8 mouse cellular contexts compared by ENCODE assay signal in the genomic region with DNA sequence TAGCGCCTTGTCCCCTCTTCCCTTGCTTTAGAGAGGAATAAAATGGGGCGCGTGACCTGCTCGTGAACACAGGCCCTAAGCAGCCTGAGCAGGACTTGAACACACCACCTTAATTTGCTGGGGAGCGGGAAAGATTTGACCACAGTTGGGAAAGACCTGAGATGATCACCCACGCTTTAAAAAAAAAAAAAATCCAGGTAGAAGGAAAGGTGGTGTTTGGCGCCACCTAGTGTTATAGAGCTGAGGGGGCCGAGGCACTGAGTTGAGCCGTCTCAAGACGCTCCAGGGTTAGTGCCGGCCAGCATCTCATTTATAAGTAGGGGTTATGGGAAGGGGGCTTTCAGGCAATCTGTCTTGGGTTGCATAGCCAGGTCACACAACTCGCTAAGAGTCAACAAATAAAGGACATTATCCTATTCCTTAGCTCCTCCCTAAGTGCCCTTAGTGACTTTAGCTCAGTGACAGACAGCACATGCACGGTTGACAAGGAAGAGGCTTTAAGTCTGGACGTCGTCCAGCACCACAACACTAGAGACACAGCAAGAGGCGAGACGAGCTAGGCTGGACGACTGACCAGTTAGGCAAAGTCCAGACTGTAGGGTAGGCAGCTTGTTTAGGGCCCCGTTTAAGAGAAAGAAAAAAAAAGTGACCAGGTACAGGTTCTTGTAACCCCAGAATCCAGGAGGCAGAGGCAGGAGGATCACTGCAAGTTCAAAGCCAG. TPM values are rescaled to one million over a fixed set of nuclear protein-coding genes. Genes with fewer than 3 reads are reported as not detected.
A peak's percentile ranks its signal among the peaks of the same experiment; 100 is the strongest.
DNase-seq lines count a peak whose midpoint lies in the region; ATAC-seq and TF ChIP-seq lines count a peak whose summit lies in the region.

No protein-coding gene starts in this region.

- DNase-seq in hindbrain, embryonic 10.5 days (ENCODE audit: low spot score), result peak; percentile 74
- DNase-seq in adrenal gland, postnatal 25 days, result peak; percentile 62
- DNase-seq in liver, adult 2 months (ENCODE audit: extremely low read depth, low read depth, low spot score), result peak; percentile 58
- peak; percentile 69 for DNase-seq in thymus, adult 2 months

- no peak overlapping the region; the same call in 1 of the 2 replicates for H3K27ac ChIP-seq in hindbrain, embryonic 10.5 days
- H3K27ac ChIP-seq in hindbrain, embryonic 12.5 days, result no peak overlapping the region
- no peak overlapping the region for H3K27ac ChIP-seq in embryonic facial prominence, embryonic 15.5 days (replicated peaks)
- H3K27ac ChIP-seq in intestine, embryonic 15.5 days, result no peak overlapping the region
- H3K27ac ChIP-seq in liver, adult 2 months (replicated peaks; ENCODE audit: insufficient read depth, low read depth, low read length), result no peak overlapping the region
- no peak overlapping the region for H3K27ac ChIP-seq in thymus, adult 2 months (ENCODE audit: control insufficient read depth, insufficient read depth, low read length)

- H3K4me3 ChIP-seq in hindbrain, embryonic 10.5 days, result no peak overlapping the region
- H3K4me3 ChIP-seq in hindbrain, embryonic 12.5 days, result no peak overlapping the region
- no peak overlapping the region for H3K4me3 ChIP-seq in embryonic facial prominence, embryonic 15.5 days (replicated peaks)
- H3K4me3 ChIP-seq in intestine, embryonic 15.5 days (replicated peaks), result no peak overlapping the region
- H3K4me3 ChIP-seq in liver, adult 2 months (ENCODE audit: insufficient read depth, low read depth, low read length), result no peak overlapping the region
- no peak overlapping the region for H3K4me3 ChIP-seq in thymus, adult 2 months (ENCODE audit: control insufficient read depth, insufficient read depth, low read length)

- WGBS in hindbrain, embryonic 10.5 days, result 20% methylated on average over 19 of the region's 19 CpGs
- WGBS in hindbrain, embryonic 12.5 days, result 16% methylated on average over 19 of the region's 19 CpGs
- WGBS in embryonic facial prominence, embryonic 15.5 days, result 12% methylated on average over 19 of the region's 19 CpGs
- WGBS in intestine, embryonic 15.5 days, result 14% methylated on average over 19 of the region's 19 CpGs
- WGBS in liver, adult 2 months, result 8% methylated on average over 19 of the region's 19 CpGs
- 25% methylated on average over 19 of the region's 19 CpGs for whole genome bisulfite sequencing in thymus, adult 2 months

- H3K4me2 ChIP-seq in hindbrain, embryonic 12.5 days (replicated peaks), result no peak overlapping the region; the same call in 1 of the 2 replicates
- H3K4me2 ChIP-seq in embryonic facial prominence, embryonic 15.5 days (replicated peaks), result peak overlapping the region; percentile 31; the same call in 1 of the 2 replicates
- peak overlapping the region; percentile 33; the same call in 1 of the 2 replicates for H3K4me2 ChIP-seq in intestine, embryonic 15.5 days (replicated peaks)

- peaks cover 46% of the 10 kb centered on the region for H3K4me1 ChIP-seq in hindbrain, embryonic 10.5 days (replicated peaks)
- peaks cover 13% of the 10 kb centered on the region for H3K4me1 ChIP-seq in hindbrain, embryonic 12.5 days
- peaks cover 20% of the 10 kb centered on the region for H3K4me1 ChIP-seq in embryonic facial prominence, embryonic 15.5 days
- H3K4me1 ChIP-seq in intestine, embryonic 15.5 days (replicated peaks), result no peaks in the 10 kb centered on the region
- peaks cover 12% of the 10 kb centered on the region for H3K4me1 ChIP-seq in liver, adult 2 months (ENCODE audit: control insufficient read depth, insufficient read depth, low read length)
- peaks cover 6% of the 10 kb centered on the region; the same call in 1 of the 2 replicates for H3K4me1 ChIP-seq in thymus, adult 2 months (replicated peaks; ENCODE audit: control insufficient read depth, insufficient read depth, low read length)

- H3K9ac ChIP-seq in hindbrain, embryonic 12.5 days, result no peak overlapping the region
- no peak overlapping the region for H3K9ac ChIP-seq in embryonic facial prominence, embryonic 15.5 days
- no peak overlapping the region; the same call in 1 of the 2 replicates for H3K9ac ChIP-seq in intestine, embryonic 15.5 days
- H3K9ac ChIP-seq in liver, adult 2 months (ENCODE audit: low read depth, low read length), result no peak overlapping the region

- no peaks in the 10 kb centered on the region for H3K9me3 ChIP-seq in hindbrain, embryonic 10.5 days
- no peaks in the 10 kb centered on the region for H3K9me3 ChIP-seq in hindbrain, embryonic 12.5 days (replicated peaks)
- no peaks in the 10 kb centered on the region for H3K9me3 ChIP-seq in embryonic facial prominence, embryonic 15.5 days (replicated peaks)
- H3K9me3 ChIP-seq in intestine, embryonic 15.5 days, result no peaks in the 10 kb centered on the region

- no peak for ATAC-seq in hindbrain, embryonic 12.5 days (ENCODE audit: low FRiP score)
- ATAC-seq in embryonic facial prominence, embryonic 15.5 days (ENCODE audit: insufficient number of reproducible peaks, low FRiP score, low TSS enrichment, low read depth), result no peak
- ATAC-seq in intestine, embryonic 15.5 days, result no peak
- 0 out of 2 replicates have a peak, but pooled peaks have one; percentile 21 for ATAC-seq in neutrophil, adult 5-6 weeks (ENCODE audit: extremely low read depth, insufficient number of reproducible peaks, low FRiP score, poor library complexity, severe bottlenecking)

- peaks cover under 1% of the 10 kb centered on the region; the same call in 1 of the 2 replicates for H3K79me2 ChIP-seq in liver, adult 2 months (ENCODE audit: control insufficient read depth, insufficient read depth, low read length)

- peaks cover 30% of the 10 kb centered on the region for H3K27me3 ChIP-seq in hindbrain, embryonic 10.5 days (ENCODE audit: insufficient read depth, poor library complexity, severe bottlenecking)
- no peaks in the 10 kb centered on the region for H3K27me3 ChIP-seq in hindbrain, embryonic 12.5 days
- no peaks in the 10 kb centered on the region for H3K27me3 ChIP-seq in embryonic facial prominence, embryonic 15.5 days
- no peaks in the 10 kb centered on the region for H3K27me3 ChIP-seq in intestine, embryonic 15.5 days (replicated peaks)
- no peaks in the 10 kb centered on the region for H3K27me3 ChIP-seq in liver, adult 2 months (ENCODE audit: control insufficient read depth, insufficient read depth, low read length)
- H3K27me3 ChIP-seq in thymus, adult 2 months (ENCODE audit: control insufficient read depth, insufficient read depth, low read length), result no peaks in the 10 kb centered on the region

- TF ChIP-seq POLR2A in liver, adult 2 months (IDR thresholded peaks at IDR 0.05; ENCODE audit: extremely low read depth, insufficient read depth, low read length), result no peak
- no peak for TF ChIP-seq POLR2A in thymus, adult 2 months (IDR thresholded peaks at IDR 0.05; ENCODE audit: control insufficient read depth, extremely low read depth, insufficient read depth, low read length, poor library complexity)

- H3K36me3 ChIP-seq in hindbrain, embryonic 10.5 days, result no peaks in the 10 kb centered on the region
- no peaks in the 10 kb centered on the region for H3K36me3 ChIP-seq in hindbrain, embryonic 12.5 days
- H3K36me3 ChIP-seq in embryonic facial prominence, embryonic 15.5 days, result no peaks in the 10 kb centered on the region
- no peaks in the 10 kb centered on the region for H3K36me3 ChIP-seq in intestine, embryonic 15.5 days
- no peaks in the 10 kb centered on the region for H3K36me3 ChIP-seq in liver, adult 2 months (ENCODE audit: control insufficient read depth, insufficient read depth, low read length)
- no peaks in the 10 kb centered on the region for H3K36me3 ChIP-seq in thymus, adult 2 months (ENCODE audit: control insufficient read depth, insufficient read depth, low read length)

- peak; percentile 79 for TF ChIP-seq CTCF in liver, adult 2 months (IDR thresholded peaks at IDR 0.05; ENCODE audit: low read depth, low read length)
- TF ChIP-seq CTCF in thymus, adult 2 months (IDR thresholded peaks at IDR 0.05; ENCODE audit: borderline replicate concordance, control insufficient read depth, extremely low read depth, insufficient read depth, low read length, poor library complexity), result peak; percentile 71; the same call in 1 of the 2 replicates

RNA-seq across cellular contexts. Expression of gene Epb41, which starts 4.6 kb away (rescaled TPM):
- polyA plus RNA-seq in hindbrain, embryonic 10.5 days (2016; fragmentation: Nextera tagmentation; extraction: Ambion mirVana), result 154 and 173 TPM in 2 replicates
- 198 and 210 TPM in 2 replicates for polyA plus RNA-seq in hindbrain, embryonic 12.5 days (2016; fragmentation: Nextera tagmentation; extraction: Ambion mirVana)
- total RNA-seq in adrenal gland, postnatal 25 days (2021), result 65.5 and 70.8 TPM in 2 replicates
- polyA plus RNA-seq in embryonic facial prominence, embryonic 15.5 days (2015; fragmentation: Nextera tagmentation; extraction: Ambion mirVana), result 58.0 and 58.2 TPM in 2 replicates
- polyA plus RNA-seq in intestine, embryonic 15.5 days (2015; fragmentation: Nextera tagmentation; extraction: Ambion mirVana), result 50.0 and 54.2 TPM in 2 replicates
- 46.8 and 48.0 TPM in 2 replicates for total RNA-seq in liver, adult 2 months (2014; rRNA removed)
- polyA plus RNA-seq in liver, adult 2 months (2012; rRNA removed), result 29.6 and 40.7 TPM in 2 replicates
- 179 and 190 TPM in 2 replicates for total RNA-seq in neutrophil, adult 5-6 weeks (2017)
- 103 and 119 TPM in 2 replicates for polyA plus RNA-seq in thymus, adult 2 months (2012; rRNA removed)

RNA-seq across cellular contexts. Expression of gene Gm10300, which starts 5.2 kb away (rescaled TPM):
- polyA plus RNA-seq in hindbrain, embryonic 10.5 days (2016; fragmentation: Nextera tagmentation; extraction: Ambion mirVana), result 0.14 TPM in 1 of 2 replicates, not detected in the other
- 0.09 TPM in 2 replicates for polyA plus RNA-seq in hindbrain, embryonic 12.5 days (2016; fragmentation: Nextera tagmentation; extraction: Ambion mirVana)
- 0.61 TPM in 1 of 2 replicates, not detected in the other for total RNA-seq in adrenal gland, postnatal 25 days (2021)
- 0.09 and 0.13 TPM in 2 replicates for polyA plus RNA-seq in embryonic facial prominence, embryonic 15.5 days (2015; fragmentation: Nextera tagmentation; extraction: Ambion mirVana)
- 0.08 and 0.16 TPM in 2 replicates for polyA plus RNA-seq in intestine, embryonic 15.5 days (2015; fragmentation: Nextera tagmentation; extraction: Ambion mirVana)
- 0.09 and 0.20 TPM in 2 replicates for total RNA-seq in liver, adult 2 months (2014; rRNA removed)
- 0.04 and 0.13 TPM in 2 replicates for polyA plus RNA-seq in liver, adult 2 months (2012; rRNA removed)
- total RNA-seq in neutrophil, adult 5-6 weeks (2017), result 0.49 and 0.70 TPM in 2 replicates
- polyA plus RNA-seq in thymus, adult 2 months (2012; rRNA removed), result 0.07 and 0.10 TPM in 2 replicates
